Mouse (Mus musculus) liver, adult (tissue): ENCODE measurements around the gene Nlrp6.

Source experiments
- GATA4 ChIP-seq: IDR thresholded peaks from 2 replicates; pipeline ENCODE4 v1.6.1; 2014; ENCODE audit warnings: mild to moderate bottlenecking, low read length; ENCODE audit not compliant: insufficient replicate concordance

The Nlrp6 gene

GRCm38 (mm10) chr7:140973396-140974165 lies 52.9 kb downstream of the Nlrp6 start:
- TF ChIP-seq GATA4, result no peak

- no peak for TF ChIP-seq GATA4
Measured at GRCm38 (mm10) chr7:140974940-140975339, 54.2 kb downstream of the Nlrp6 start.

- TF ChIP-seq GATA4, result no peak
Measured at GRCm38 (mm10) chr7:140975465-140975864, 54.8 kb downstream of the Nlrp6 start.
